Mouse (Mus musculus): ENCODE data around the gene Rapgef1. TPM values are rescaled to one million over a fixed set of nuclear protein-coding genes. Genes with fewer than 3 reads are reported as not detected.
A peak's percentile ranks its signal among the peaks of the same experiment; 100 is the strongest.

The Rapgef1 gene
- total and polyA plus RNA-seq, 3 experiments: 86.5 to 185 (median 170) TPM

DNA sequence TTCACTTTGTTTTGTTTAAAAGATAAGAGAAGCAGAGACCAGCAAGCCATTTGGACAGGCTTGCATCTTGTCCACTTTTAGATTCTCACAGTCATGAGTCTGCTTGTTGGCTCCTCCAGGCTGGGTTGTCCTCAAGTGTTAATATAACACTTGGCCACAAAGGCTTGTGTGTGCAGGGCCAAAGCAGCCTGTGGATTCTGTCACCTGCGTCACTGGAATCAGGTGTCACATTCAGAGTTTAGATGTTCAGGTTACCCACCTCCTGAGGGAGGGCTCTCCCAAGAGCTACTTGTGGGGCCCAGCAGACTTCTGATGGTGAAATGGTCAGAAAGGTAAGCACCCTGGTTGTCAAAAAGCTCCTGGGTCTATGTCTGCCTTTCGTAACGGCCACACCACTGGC is 103.6 kb downstream of the Rapgef1 start:
- H3K36me3 ChIP-seq (replicated peaks in 1 of 2; ENCODE audit: control insufficient read depth in 1 of 2, insufficient read depth in 1 of 2, low read length in 1 of 2): peaks cover 97 to 100% of the 10 kb centered on the region in 2 experiments
- no peak overlapping the region for H3K9ac ChIP-seq (ENCODE audit: insufficient read depth, low read depth)
- no peak overlapping the region for H3K4me3 ChIP-seq (replicated peaks in 1 of 3; ENCODE audit: low read depth in 2 of 3, low read length in 2 of 3, poor library complexity in 1 of 3)
- H3K9me3 ChIP-seq (replicated peaks; ENCODE audit: low read length): no peaks in the 10 kb centered on the region
- peaks cover 0 to 43% of the 10 kb centered on the region in 2 experiments; a peak in 2 of 4 replicates for H3K4me1 ChIP-seq (ENCODE audit: control insufficient read depth in 1 of 2, insufficient read depth in 2 of 2)
- no peaks in the 10 kb centered on the region for H3K27me3 ChIP-seq (replicated peaks)
- dilution Hi-C loops (cut with MboI; ENCODE audit: extremely low pct_ligation_motif_present, extremely low pct_unique_long_range_greater_than_20kb, low sequenced_read_pairs): no loop called here
- no peak for DNase-seq (ENCODE audit: extremely low read depth)
- no peaks in the 10 kb centered on the region for H3K79me2 ChIP-seq (replicated peaks; ENCODE audit: control insufficient read depth, extremely low read depth, insufficient read depth, poor library complexity, severe bottlenecking)
- H3K27ac ChIP-seq (ENCODE audit: insufficient read depth, low read depth): no peak overlapping the region
- no peak overlapping the region for H3K4me2 ChIP-seq (ENCODE audit: insufficient read depth, low read depth, poor library complexity, severe bottlenecking)
- in situ Hi-C loops (cut with MboI; ENCODE audit: low pct_ligation_motif_present, low pct_unique_long_range_greater_than_20kb, low sequenced_read_pairs): no loop called here
- TF ChIP-seq USF1 (IDR thresholded peaks at IDR 0.05; ENCODE audit: low read depth, low read length) (no peak), PAX5 (IDR thresholded peaks at IDR 0.05; ENCODE audit: low read length) (no peak), BHLHE40 (IDR thresholded peaks at IDR 0.05; ENCODE audit: low read depth, low read length) (no peak), MAZ (IDR thresholded peaks at IDR 0.05; ENCODE audit: low read depth, low read length) (no peak), SIN3A (IDR thresholded peaks at IDR 0.05; ENCODE audit: low read length) (no peak), IRF4 (IDR thresholded peaks at IDR 0.05; ENCODE audit: low read depth, low read length) (no peak), ZNF384 (IDR thresholded peaks at IDR 0.05; ENCODE audit: low read depth, low read length) (no peak), ELF1 (IDR thresholded peaks at IDR 0.05; ENCODE audit: low read depth, low read length) (no peak), UBTF (IDR thresholded peaks at IDR 0.05; ENCODE audit: low read depth, low read length) (no peak), TBP (conservative IDR thresholded peaks at IDR 0.05; ENCODE audit: low read depth, low read length) (no peak), JUND (conservative IDR thresholded peaks at IDR 0.05; ENCODE audit: low read depth, low read length) (no peak), CHD1 (IDR thresholded peaks at IDR 0.05; ENCODE audit: low read depth, low read length) (no peak), ZMIZ1 (IDR thresholded peaks at IDR 0.05; ENCODE audit: low read depth, low read length) (no peak), HCFC1 (IDR thresholded peaks at IDR 0.05; ENCODE audit: low read depth, low read length) (no peak), CHD2 (IDR thresholded peaks at IDR 0.05; ENCODE audit: low read length) (no peak), NELFE (IDR thresholded peaks at IDR 0.05; ENCODE audit: low read depth, low read length) (no peak), MXI1 (IDR thresholded peaks at IDR 0.05; ENCODE audit: low read depth, low read length) (no peak), POLR2AphosphoS2 (IDR thresholded peaks at IDR 0.05; ENCODE audit: low read depth, low read length) (no peak)

DNA sequence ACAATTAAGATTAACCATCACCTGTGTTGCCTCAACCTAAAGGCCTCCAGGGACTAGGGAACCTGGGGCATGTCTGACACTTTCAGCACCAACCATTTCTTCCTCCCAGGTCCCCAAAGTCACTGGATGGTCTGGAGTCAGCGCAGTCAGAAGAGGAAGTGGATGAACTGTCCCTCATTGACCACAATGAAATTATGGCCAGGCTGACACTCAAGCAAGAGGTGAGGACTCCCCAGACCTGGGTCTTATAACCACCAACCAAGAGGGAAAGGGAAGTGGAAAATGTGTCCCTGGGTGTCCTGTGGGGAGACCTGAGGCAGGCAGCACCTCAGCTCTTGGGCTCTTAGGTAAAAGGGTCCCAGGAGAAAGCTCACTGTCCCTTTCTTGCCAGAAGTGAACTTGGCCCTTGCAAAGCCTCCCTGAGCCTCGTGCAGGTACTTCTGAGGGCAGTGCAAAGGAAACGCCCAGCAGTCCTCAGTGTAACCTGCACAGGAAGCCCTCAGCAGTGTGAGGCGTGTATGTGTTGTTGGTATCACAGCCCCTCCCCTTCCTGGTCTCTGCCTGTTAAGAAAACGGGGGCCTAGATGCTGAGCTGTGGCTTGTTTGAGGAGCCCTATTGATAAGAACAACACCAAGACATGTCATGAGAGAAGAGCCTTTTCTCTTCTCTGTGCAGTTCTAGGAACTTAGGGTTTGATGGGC is 105.3 kb downstream of the Rapgef1 start:
- Histone ChIP-seq H3K36me3 (replicated peaks in 1 of 2; ENCODE audit: control insufficient read depth in 1 of 2, insufficient read depth in 1 of 2, low read length in 1 of 2) (peaks cover 98 to 100% of the 10 kb centered on the region in 2 experiments), H3K9me3 (replicated peaks; ENCODE audit: low read length) (no peaks in the 10 kb centered on the region), H3K4me3 (replicated peaks in 1 of 3; ENCODE audit: low read depth in 2 of 3, low read length in 2 of 3, poor library complexity in 1 of 3) (no peak overlapping the region), H3K27me3 (replicated peaks) (no peaks in the 10 kb centered on the region), H3K4me2 (ENCODE audit: insufficient read depth, low read depth, poor library complexity, severe bottlenecking) (no peak overlapping the region), H3K4me1 (ENCODE audit: control insufficient read depth in 1 of 2, insufficient read depth in 2 of 2) (peaks cover 3 to 47% of the 10 kb centered on the region in 2 experiments; a peak in 3 of 4 replicates), H3K27ac (ENCODE audit: insufficient read depth, low read depth) (no peak overlapping the region), H3K79me2 (replicated peaks; ENCODE audit: control insufficient read depth, extremely low read depth, insufficient read depth, poor library complexity, severe bottlenecking) (no peaks in the 10 kb centered on the region), H3K9ac (ENCODE audit: insufficient read depth, low read depth) (no peak overlapping the region)
- DNase-seq (ENCODE audit: extremely low read depth): no peak
- in situ Hi-C loops (cut with MboI; ENCODE audit: low pct_ligation_motif_present, low pct_unique_long_range_greater_than_20kb, low sequenced_read_pairs): no loop called here
- TF ChIP-seq GABPA (IDR thresholded peaks at IDR 0.05; ENCODE audit: insufficient replicate concordance, low read depth, low read length) (no peak), ZMIZ1 (IDR thresholded peaks at IDR 0.05; ENCODE audit: low read depth, low read length) (no peak), POLR2A (IDR thresholded peaks at IDR 0.05; ENCODE audit: low read depth, low read length) (peak; percentile 29)
- dilution Hi-C loops (cut with MboI; ENCODE audit: extremely low pct_ligation_motif_present, extremely low pct_unique_long_range_greater_than_20kb, low sequenced_read_pairs): no loop called here

Measured in CH12.LX (cell line).